Mouse (Mus musculus) B cell, adult 67 days (primary cell): ENCODE data around the gene Padi6. TPM values are rescaled to one million over a fixed set of nuclear protein-coding genes. Genes with fewer than 3 reads are reported as not detected.

ENCODE experiments used
- total RNA-seq, 2 experiments: library from RNA; stranded (reverse); gene quantifications; 4 replicates each; pipeline ENCODE4 v1.2.4; 2023

Gene Padi6
- total RNA-seq = not detected

DNA sequence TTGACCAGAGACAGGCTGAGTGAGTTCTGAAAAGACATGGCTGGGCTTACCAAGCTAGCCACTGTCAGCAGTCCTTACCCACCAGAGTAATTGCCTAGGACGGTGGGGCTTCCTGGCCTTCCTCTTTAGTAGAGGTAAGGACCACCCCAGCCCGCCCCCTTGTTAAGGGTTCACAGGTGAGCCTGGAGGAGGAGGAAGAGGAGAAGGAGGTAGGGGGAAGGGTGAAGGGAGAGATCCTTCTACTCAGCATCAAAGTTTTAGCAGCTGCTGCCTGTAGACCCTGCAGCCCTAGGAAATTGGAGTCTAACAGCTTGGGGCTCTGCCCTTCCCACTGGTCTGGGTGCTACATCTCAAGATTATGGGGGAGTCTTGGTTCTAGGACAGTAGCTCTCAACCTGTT, at the start of gene Padi6:
Gene Padi6, minus strand, starts transcription at position 101 of the 400 bp plus-strand sequence.

DNA sequence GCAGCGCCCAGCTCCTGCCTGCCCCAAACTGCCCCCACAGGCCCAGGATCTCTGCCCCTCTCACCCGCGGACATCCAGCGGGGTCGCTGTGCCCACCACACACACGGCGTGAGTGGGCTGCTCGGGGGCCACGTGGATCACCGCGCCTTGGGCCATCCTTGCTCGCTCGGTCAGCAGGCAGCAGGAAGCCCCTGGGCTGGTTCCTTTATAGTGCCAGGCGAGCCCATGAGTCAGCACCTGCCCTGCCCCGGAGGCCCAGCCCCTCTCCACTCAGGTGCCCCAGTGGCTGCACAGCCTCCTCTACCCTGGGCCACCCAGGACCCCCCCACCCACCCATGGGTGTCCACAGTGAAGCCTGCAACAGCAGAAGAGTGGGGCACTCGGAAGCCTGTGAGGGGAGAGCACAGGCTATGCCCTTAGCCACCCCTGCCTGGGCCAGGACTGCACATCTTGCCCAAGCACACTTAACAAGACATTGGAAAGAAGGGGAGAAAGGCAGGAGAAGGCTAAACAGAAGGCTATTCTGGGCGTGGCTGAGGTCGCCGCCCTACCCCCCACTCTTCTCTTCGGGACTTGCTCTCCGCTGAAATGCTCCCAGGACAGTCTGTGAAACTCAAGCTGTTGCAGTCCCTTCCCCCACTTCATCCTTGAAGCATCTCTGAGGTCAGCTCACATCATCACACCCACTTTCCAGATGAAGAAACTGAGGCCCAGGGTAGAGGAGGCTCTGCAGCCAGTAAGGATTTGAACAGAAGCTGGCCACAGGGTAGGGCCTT, 31.8 kb upstream of the Padi6 start, which contains the start of gene Padi4:
Gene Padi4, minus strand, starts transcription at position 212 of the 776 bp plus-strand sequence.

DNA sequence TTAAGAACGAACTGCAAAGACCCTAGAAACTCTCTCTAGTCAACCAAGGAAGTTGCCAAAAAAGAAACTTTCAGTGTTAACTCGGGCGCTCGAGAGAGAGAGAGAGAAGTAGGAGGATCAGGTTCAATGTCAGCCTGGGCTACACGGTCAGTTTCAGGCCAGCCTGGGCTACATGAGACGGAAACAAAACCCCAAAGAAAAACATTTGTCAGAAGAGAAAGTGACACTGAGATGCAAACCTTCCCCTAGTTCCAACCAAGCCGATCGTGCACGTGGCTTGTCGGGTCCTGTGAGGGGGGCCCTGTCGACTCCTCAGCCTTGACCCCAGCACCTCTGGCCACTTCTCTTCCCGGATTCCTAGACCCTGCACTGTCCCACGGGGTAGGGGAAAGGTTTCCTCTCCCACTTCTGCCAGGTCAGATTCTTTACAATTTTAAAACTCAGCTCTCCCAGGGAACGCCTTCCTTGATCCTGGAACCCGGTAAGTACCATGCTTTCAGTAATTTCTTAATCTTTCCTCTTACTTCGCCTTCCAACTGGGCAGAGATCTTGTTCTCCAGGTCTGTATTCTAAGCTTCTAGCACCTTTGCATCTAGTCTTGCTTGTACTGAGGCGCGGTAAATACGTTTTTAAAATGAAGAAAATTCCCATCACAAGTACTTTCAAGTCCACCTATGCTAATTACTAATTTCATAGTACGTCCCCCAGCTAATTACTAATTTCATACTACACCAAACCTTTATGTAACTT, 42.0 kb downstream of the Padi6 start, which contains the start of gene Rcc2:
Gene Rcc2, plus strand, starts transcription at position 273 of the 750 bp plus-strand sequence.

Other genes with a start within 250 kb of the Padi6 start
- gene Arhgef10l, start 76.6 kb downstream of the Padi6 start, total RNA-seq = under 1 TPM; 0.32 to 0.71 TPM
- 100 to 1,000 TPM; 177 to 182 TPM for gene Rcc2, start 42.1 kb downstream of the Padi6 start, total RNA-seq
- gene Padi4, start 31.6 kb upstream of the Padi6 start, total RNA-seq = under 1 TPM; 0.44 to 0.90 TPM
- not detected for gene Padi3, start 68.0 kb upstream of the Padi6 start, total RNA-seq
- gene Padi1, start 103.1 kb upstream of the Padi6 start, total RNA-seq = not detected
- 10 to 100 TPM; 12.2 to 12.3 TPM for gene Padi2, start 163.7 kb upstream of the Padi6 start, total RNA-seq
- gene Sdhb, start 218.6 kb upstream of the Padi6 start, total RNA-seq = 10 to 100 TPM; 87.0 to 88.5 TPM
- 100 to 1,000 TPM in 1 of 2 experiments, 10 to 100 TPM in 1; 95.4 to 116 TPM for gene Atp13a2, start 244.2 kb upstream of the Padi6 start, total RNA-seq